Mouse (Mus musculus) bone marrow macrophage, adult 2 months (primary cell): ENCODE data around the gene Nr2f6.

Experiments used
- CTCF ChIP-seq: IDR thresholded peaks from 2 replicates; pipeline ENCODE4 v1.5.1; 2012; ENCODE audit warnings: low read depth, mild to moderate bottlenecking, low read length, moderate library complexity
- POLR2A ChIP-seq: IDR thresholded peaks from 2 replicates; pipeline ENCODE4 v1.6.1; 2012; ENCODE audit warnings: mild to moderate bottlenecking, low read depth, low read length, borderline replicate concordance

DNA sequence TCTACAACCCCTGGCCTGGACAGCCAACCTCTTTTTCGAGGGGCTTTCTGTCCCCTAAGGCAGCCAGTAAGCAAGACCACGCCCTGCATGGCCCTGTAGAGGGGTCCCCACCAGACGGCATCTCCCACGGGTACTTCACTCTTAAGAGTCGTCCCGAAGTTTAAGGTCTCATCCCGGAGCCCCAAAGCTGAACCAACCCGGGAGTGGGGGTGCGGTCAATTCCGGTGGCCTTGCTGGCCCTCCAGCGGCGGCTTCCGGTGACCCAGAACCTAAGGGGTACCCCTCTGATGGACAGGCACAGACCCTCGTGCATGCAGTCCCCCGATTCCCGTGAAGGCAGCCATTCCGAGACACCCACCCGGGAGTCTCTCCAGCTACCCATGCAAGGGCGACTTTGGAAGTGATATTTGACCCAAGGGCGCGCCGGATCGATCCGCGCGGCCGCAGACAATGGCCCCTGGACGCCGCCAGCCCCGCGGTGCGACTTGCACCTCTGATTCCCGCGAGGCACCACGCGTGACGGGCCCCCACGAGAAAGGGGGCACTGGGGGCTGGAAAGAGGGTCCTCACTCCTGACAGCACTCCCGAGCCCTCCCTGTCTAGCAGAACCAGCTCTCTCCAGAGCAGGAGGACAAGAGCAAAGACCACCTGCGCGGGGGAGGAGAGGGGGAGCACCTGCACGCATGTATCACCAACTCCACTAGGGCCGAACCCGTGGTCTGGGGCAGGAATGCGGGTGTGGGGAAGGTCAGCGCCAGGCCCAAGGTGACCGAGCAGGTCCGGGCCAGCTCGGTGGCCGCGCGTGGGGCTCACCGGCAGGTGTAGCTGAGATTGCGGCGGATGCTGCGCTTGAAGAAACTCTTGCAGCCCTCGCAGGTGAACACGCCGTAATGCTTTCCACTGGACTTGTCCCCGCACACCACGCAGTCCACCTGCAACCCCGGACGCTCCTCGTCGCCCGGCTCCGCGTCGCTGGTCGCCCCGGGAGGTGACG, 1.3 kb downstream of the Nr2f6 start:
- TF ChIP-seq CTCF (no peak), POLR2A (no peak)
